Mouse (Mus musculus) CH12.LX (cell line): Measurements from ENCODE around the gene Rora. TPM values are rescaled to one million over a fixed set of nuclear protein-coding genes. Genes with fewer than 3 reads are reported as not detected.

ENCODE experiments used
- DNase-seq: peaks from one replicate; pipeline ENCODE4 v3.0.0-alpha.2; 2013; ENCODE audit errors: extremely low read depth
- H3K27ac ChIP-seq: 2 replicates; pipeline ENCODE4 v1.5.1; 2012; ENCODE audit warnings: low read depth, mild to moderate bottlenecking, control low read depth, moderate library complexity; ENCODE audit not compliant: insufficient read depth
- H3K27me3 ChIP-seq: replicated peaks from 2 replicates; pipeline ENCODE3; 2012; ENCODE audit warnings: inconsistent platforms
- H3K36me3 ChIP-seq, 2 experiments: replicated peaks in 1 of 2; 2 replicates each; pipeline versions ENCODE3 to v1.6.1; 2012; ENCODE audit warnings: inconsistent platforms in 1 of 2, low read length in 1 of 2, mild to moderate bottlenecking in 1 of 2, mixed read lengths in 1 of 2, moderate library complexity in 1 of 2; ENCODE audit not compliant: control insufficient read depth in 1 of 2, insufficient read depth in 1 of 2
- H3K4me1 ChIP-seq, 2 experiments: 2 replicates each; pipeline ENCODE4 v1.6.1; 2012; ENCODE audit warnings: inconsistent platforms in 1 of 2, moderate library complexity in 1 of 2; ENCODE audit not compliant: insufficient read depth in 2 of 2, control insufficient read depth in 1 of 2
- H3K4me2 ChIP-seq: 2 replicates; pipeline ENCODE4 v1.6.1; 2012; ENCODE audit warnings: low read depth, mild to moderate bottlenecking, control low read depth; ENCODE audit not compliant: poor library complexity, insufficient read depth, severe bottlenecking
- H3K4me3 ChIP-seq, 3 experiments: fragments of 150-350 bp in 1 of 3; sonication (generic) in 1 of 3; replicated peaks in 1 of 3; 2 replicates each; pipeline versions ENCODE3 to v1.5.1; 2011 to 2012; ENCODE audit warnings: low read depth in 2 of 3, low read length in 2 of 3, mild to moderate bottlenecking in 2 of 3, moderate library complexity in 2 of 3, control low read depth in 1 of 3, improper control_type of control experiment in 1 of 3, inconsistent platforms in 1 of 3, mixed read lengths in 1 of 3; ENCODE audit not compliant: poor library complexity in 1 of 3
- H3K79me2 ChIP-seq: replicated peaks from 2 replicates; pipeline ENCODE4 v1.6.1; 2012; ENCODE audit warnings: mild to moderate bottlenecking, moderate library complexity; ENCODE audit not compliant: control insufficient read depth, poor library complexity, insufficient read depth, severe bottlenecking; ENCODE audit errors: extremely low read depth
- H3K9ac ChIP-seq: 2 replicates; pipeline ENCODE4 v1.6.1; 2012; ENCODE audit warnings: low read depth, mild to moderate bottlenecking, control low read depth, moderate library complexity; ENCODE audit not compliant: insufficient read depth
- H3K9me3 ChIP-seq: replicated peaks from 2 replicates; pipeline ENCODE3; 2012; ENCODE audit warnings: low read length, inconsistent platforms, mixed read lengths
- BHLHE40 ChIP-seq: IDR thresholded peaks from 2 replicates; pipeline ENCODE4 v1.6.1; 2011; ENCODE audit warnings: mild to moderate bottlenecking, low read depth, low read length, improper control_type of control experiment
- CHD1 ChIP-seq: IDR thresholded peaks from 2 replicates; pipeline ENCODE4 v1.6.1; 2012; ENCODE audit warnings: low read depth, low read length, improper control_type of control experiment, inconsistent platforms
- CHD2 ChIP-seq: IDR thresholded peaks from 2 replicates; pipeline ENCODE4 v1.6.1; 2011; ENCODE audit warnings: low read length, improper control_type of control experiment
- E2F4 ChIP-seq: IDR thresholded peaks from 2 replicates; pipeline ENCODE4 v1.6.1; 2011; ENCODE audit warnings: low read depth, low read length, improper control_type of control experiment; ENCODE audit not compliant: insufficient replicate concordance
- ELF1 ChIP-seq: IDR thresholded peaks from 2 replicates; pipeline ENCODE4 v1.6.1; 2014; ENCODE audit warnings: low read depth, mild to moderate bottlenecking, inconsistent platforms, low read length, improper control_type of control experiment
- EP300 ChIP-seq: IDR thresholded peaks from 2 replicates; pipeline ENCODE4 v1.6.1; 2011; ENCODE audit warnings: low read length, improper control_type of control experiment
- ETS1 ChIP-seq: conservative IDR thresholded peaks from 2 replicates; pipeline ENCODE4 v1.6.1; 2012; ENCODE audit warnings: low read depth, mild to moderate bottlenecking, inconsistent platforms, low read length, improper control_type of control experiment, moderate library complexity
- GABPA ChIP-seq: IDR thresholded peaks from 2 replicates; pipeline ENCODE4 v1.6.1; 2012; ENCODE audit warnings: low read depth, low read length, improper control_type of control experiment, inconsistent platforms; ENCODE audit not compliant: insufficient replicate concordance
- HCFC1 ChIP-seq: IDR thresholded peaks from 2 replicates; pipeline ENCODE4 v1.6.1; 2012; ENCODE audit warnings: low read depth, mild to moderate bottlenecking, inconsistent platforms, low read length, improper control_type of control experiment
- IRF4 ChIP-seq: IDR thresholded peaks from 2 replicates; pipeline ENCODE4 v1.6.1; 2014; ENCODE audit warnings: low read depth, mild to moderate bottlenecking, inconsistent platforms, low read length, improper control_type of control experiment
- JUND ChIP-seq: conservative IDR thresholded peaks from 2 replicates; pipeline ENCODE4 v1.6.1; 2011; ENCODE audit warnings: low read depth, low read length, improper control_type of control experiment
- KAT2A ChIP-seq: IDR thresholded peaks from 2 replicates; pipeline ENCODE4 v1.6.1; 2012; ENCODE audit warnings: low read length, improper control_type of control experiment, inconsistent platforms; ENCODE audit not compliant: insufficient replicate concordance
- MAFK ChIP-seq: IDR thresholded peaks from 2 replicates; pipeline ENCODE4 v1.6.1; 2011; ENCODE audit warnings: low read length, improper control_type of control experiment; ENCODE audit not compliant: insufficient replicate concordance
- MEF2A ChIP-seq: IDR thresholded peaks from 2 replicates; pipeline ENCODE4 v1.6.1; 2014; ENCODE audit warnings: low read depth, mild to moderate bottlenecking, inconsistent platforms, low read length, improper control_type of control experiment, borderline replicate concordance
- MYC ChIP-seq: IDR thresholded peaks from 2 replicates; pipeline ENCODE4 v1.6.1; 2011; ENCODE audit warnings: low read depth, mild to moderate bottlenecking, improper control_type of control experiment, low read length
- NELFE ChIP-seq: IDR thresholded peaks from 2 replicates; pipeline ENCODE4 v1.6.1; 2011; ENCODE audit warnings: low read depth, low read length, improper control_type of control experiment
- NRF1 ChIP-seq: IDR thresholded peaks from 2 replicates; pipeline ENCODE4 v1.6.1; 2014; ENCODE audit warnings: low read depth, mild to moderate bottlenecking, inconsistent platforms, low read length, improper control_type of control experiment, moderate library complexity
- PAX5 ChIP-seq: IDR thresholded peaks from 2 replicates; pipeline ENCODE4 v1.6.1; 2012; ENCODE audit warnings: low read length, inconsistent platforms, mixed read lengths
- POLR2AphosphoS2 ChIP-seq: IDR thresholded peaks from 2 replicates; pipeline ENCODE4 v1.6.1; 2011; ENCODE audit warnings: low read depth, low read length, improper control_type of control experiment
- RCOR1 ChIP-seq: conservative IDR thresholded peaks from 2 replicates; pipeline ENCODE4 v1.6.1; 2012; ENCODE audit warnings: low read depth, mild to moderate bottlenecking, inconsistent platforms, low read length, improper control_type of control experiment
- SIN3A ChIP-seq: IDR thresholded peaks from 2 replicates; pipeline ENCODE4 v1.6.1; 2012; ENCODE audit warnings: low read length, improper control_type of control experiment, inconsistent platforms
- SMC3 ChIP-seq: IDR thresholded peaks from 2 replicates; pipeline ENCODE4 v1.6.1; 2011; ENCODE audit warnings: low read depth, low read length, improper control_type of control experiment
- TBP ChIP-seq: conservative IDR thresholded peaks from 2 replicates; pipeline ENCODE4 v1.6.1; 2011; ENCODE audit warnings: low read depth, low read length, improper control_type of control experiment
- TCF12 ChIP-seq: IDR thresholded peaks from 2 replicates; pipeline ENCODE4 v1.6.1; 2014; ENCODE audit warnings: low read depth, mild to moderate bottlenecking, inconsistent platforms, low read length, improper control_type of control experiment
- USF1 ChIP-seq: IDR thresholded peaks from 2 replicates; pipeline ENCODE4 v1.6.1; 2014; ENCODE audit warnings: low read depth, mild to moderate bottlenecking, inconsistent platforms, low read length, improper control_type of control experiment
- USF2 ChIP-seq: conservative IDR thresholded peaks from 2 replicates; pipeline ENCODE4 v1.6.1; 2011; ENCODE audit warnings: low read depth, low read length, improper control_type of control experiment
- ZC3H11A ChIP-seq: IDR thresholded peaks from 2 replicates; pipeline ENCODE4 v1.6.1; 2012; ENCODE audit warnings: low read depth, mild to moderate bottlenecking, inconsistent platforms, low read length, improper control_type of control experiment
- ZKSCAN1 ChIP-seq: IDR thresholded peaks from 2 replicates; pipeline ENCODE4 v1.6.1; 2012; ENCODE audit warnings: low read depth, inconsistent platforms, low read length, improper control_type of control experiment, borderline replicate concordance
- ZMIZ1 ChIP-seq: IDR thresholded peaks from 2 replicates; pipeline ENCODE4 v1.6.1; 2012; ENCODE audit warnings: low read depth, mild to moderate bottlenecking, inconsistent platforms, low read length, improper control_type of control experiment
- ZNF384 ChIP-seq: IDR thresholded peaks from 2 replicates; pipeline ENCODE4 v1.6.1; 2012; ENCODE audit warnings: low read depth, low read length, improper control_type of control experiment, inconsistent platforms
- dilution Hi-C: fragments of 300-500 bp; cut with MboI; formaldehyde crosslinking; loops from 2 replicates; pipeline ENCODE4 v1.14.3; 2020; ENCODE audit warnings: low sequenced_read_pairs; ENCODE audit not compliant: extremely low pct_unique_long_range_greater_than_20kb, extremely low pct_ligation_motif_present
- in situ Hi-C: fragments of 300-500 bp; cut with MboI; formaldehyde crosslinking; loops from 3 replicates; pipeline ENCODE4 v1.14.3; 2019; ENCODE audit warnings: low sequenced_read_pairs, low pct_ligation_motif_present, low pct_unique_long_range_greater_than_20kb, mixed read lengths
- polyA plus RNA-seq: library from polyadenylated mRNA; unstranded; fragments of >175 nt; gene quantifications from 2 replicates; pipeline ENCODE4 v1.2.1, GENCODE M21; 2012; ENCODE audit warnings: low read depth; ENCODE audit not compliant: insufficient read length
- total RNA-seq, 2 experiments: library from RNA; depleted of rRNA; stranded (reverse); fragments of 300-350 nt in 1 of 2; fragments of >200 nt in 1 of 2; gene quantifications; 2 replicates each; pipeline ENCODE4 v1.2.3; 2012 to 2014

Gene Rora
- total and polyA plus RNA-seq, 3 experiments: 0.36 to 0.66 (median 0.64) TPM

GRCm38 (mm10) chr9:69397432-69397759 lies 743.8 kb downstream of the Rora start:
- TF ChIP-seq GABPA (no peak), EP300 (no peak), NELFE (no peak), ZMIZ1 (no peak), HCFC1 (no peak), SMC3 (no peak), ELF1 (no peak), E2F4 (no peak), ZC3H11A (no peak), PAX5 (no peak), USF1 (no peak)

GRCm38 (mm10) chr9:69397760-69398452 lies 744.3 kb downstream of the Rora start, which contains the start of gene Ice2:
Gene Ice2, plus strand, starts transcription at chr9:69397906.
- dilution Hi-C loops: no loop called here
- no peaks in the 10 kb centered on the region for H3K27me3 ChIP-seq
- in situ Hi-C loops: no loop called here
- 0 out of 2 replicates have a peak, but pooled peaks have one; percentile 48 for TF ChIP-seq MYC
- TF ChIP-seq MEF2A: no peak
- peak; percentile 74; the same call in 1 of the 2 replicates for TF ChIP-seq SIN3A
- peak; percentile 73 for TF ChIP-seq ZMIZ1
- TF ChIP-seq BHLHE40: peak; percentile 20
- TF ChIP-seq JUND: 0 out of 2 replicates have a peak, but pooled peaks have one; percentile 30
- TF ChIP-seq KAT2A: 0 out of 2 replicates have a peak, but pooled peaks have one; percentile 66
- no peak for TF ChIP-seq EP300
- no peak for TF ChIP-seq SMC3
- no peak for TF ChIP-seq MAFK
- no peak for TF ChIP-seq RCOR1
- no peak for TF ChIP-seq USF2
- no peak for TF ChIP-seq GABPA
- peak; percentile 25; the same call in 1 of the 2 replicates for TF ChIP-seq IRF4
- TF ChIP-seq ZKSCAN1: no peak
- TF ChIP-seq ZNF384: no peak
- no peak for TF ChIP-seq CHD1
- TF ChIP-seq TCF12: peak; percentile 84
- peak; percentile 89 for TF ChIP-seq NELFE
- peak; percentile 87; the same call in 1 of the 2 replicates for TF ChIP-seq E2F4
- peak; percentile 47 for TF ChIP-seq CHD2
- TF ChIP-seq NRF1: peak; percentile 78
- TF ChIP-seq TBP: peak; percentile 75
- peak; percentile 51; the same call in 1 of the 2 replicates for TF ChIP-seq POLR2AphosphoS2
- TF ChIP-seq ETS1: no peak

More at GRCm38 (mm10) chr9:69397432-69397759, 743.8 kb downstream of the Rora start:
- Histone ChIP-seq H3K36me3 (peaks cover 0 to 12% of the 10 kb centered on the region in 2 experiments), H3K4me3 (peak overlapping the region; percentile 75 to 86 (median 78)), H3K27ac (no peak overlapping the region), H3K4me1 (peaks cover 6 to 36% of the 10 kb centered on the region in 2 experiments), H3K9me3 (no peaks in the 10 kb centered on the region), H3K9ac (peak overlapping the region; percentile 87), H3K4me2 (peak overlapping the region; percentile 67), H3K27me3 (no peaks in the 10 kb centered on the region), H3K79me2 (peaks cover 10% of the 10 kb centered on the region)
- in situ Hi-C loops (no loop called here), dilution Hi-C loops (no loop called here)
- DNase-seq: no peak

More at GRCm38 (mm10) chr9:69397760-69398452, 744.3 kb downstream of the Rora start, which contains the start of gene Ice2:
- H3K79me2 ChIP-seq: peaks cover 10% of the 10 kb centered on the region
- peak within 1 kb of the TSS; percentile 48; the same call in 1 of the 2 replicates for H3K27ac ChIP-seq
- peak within 1 kb of the TSS; percentile 87 for H3K9ac ChIP-seq
- H3K4me2 ChIP-seq: peak within 1 kb of the TSS; percentile 68
- peak within 1 kb of the TSS; percentile 75 to 86 (median 78) for H3K4me3 ChIP-seq
- H3K36me3 ChIP-seq: peaks cover 0 to 12% of the 10 kb centered on the region in 2 experiments
- peaks cover 6 to 36% of the 10 kb centered on the region in 2 experiments for H3K4me1 ChIP-seq
- peak; percentile 72 for DNase-seq
- H3K9me3 ChIP-seq: no peaks in the 10 kb centered on the region
